20 mouse cellular contexts compared by ENCODE assay signal in genomic region chr11:80795431-80795830, GRCm38 (mm10). TPM values are rescaled to one million over a fixed set of nuclear protein-coding genes. Genes with fewer than 3 reads are reported as not detected.
DNase-seq lines count a peak whose midpoint lies in the region; ATAC-seq lines count a peak whose summit lies in the region.
"Had no signal": no experiment of that assay in that cellular context is flagged by ENCODE, and none has a peak within 500 bp of the region (broad histone marks: within the 10 kb centered on the region; RNA-seq: fewer than 3 reads in every experiment).

No protein-coding gene starts in this region.

- H3K27me3 ChIP-seq in embryonic facial prominence, embryonic 14.5 days (replicated peaks; ENCODE audit: control insufficient read depth, insufficient read depth, low read length), result no peaks in the 10 kb centered on the region
- H3K27me3 ChIP-seq in embryonic facial prominence, embryonic 10.5 days (replicated peaks; ENCODE audit: low read depth, poor library complexity, severe bottlenecking), result 0 out of 2 replicates have a peak, but pooled peaks cover 3% of the 10 kb centered on the region
- H3K27me3 ChIP-seq in kidney, embryonic 16.5 days (ENCODE audit: insufficient read depth, low read length), result no peaks in the 10 kb centered on the region
- H3K27me3 ChIP-seq: forebrain, embryonic 13.5 days; hindbrain, embryonic 15.5 days; lung, embryonic 15.5 days; neural tube, embryonic 12.5 days had no signal

- H3K9me3 ChIP-seq in embryonic facial prominence, embryonic 14.5 days (ENCODE audit: control insufficient read depth, low read length), result no peaks in the 10 kb centered on the region
- H3K9me3 ChIP-seq in embryonic facial prominence, embryonic 10.5 days, result no peaks in the 10 kb centered on the region
- H3K9me3 ChIP-seq in kidney, embryonic 16.5 days (ENCODE audit: low read length), result no peaks in the 10 kb centered on the region
- H3K9me3 ChIP-seq: forebrain, embryonic 13.5 days; hindbrain, embryonic 15.5 days; lung, embryonic 15.5 days; neural tube, embryonic 12.5 days had no signal

- no peak overlapping the region for H3K27ac ChIP-seq in embryonic facial prominence, embryonic 14.5 days (replicated peaks; ENCODE audit: low read depth, low read length)
- H3K27ac ChIP-seq in embryonic facial prominence, embryonic 10.5 days (replicated peaks), result no peak overlapping the region
- H3K27ac ChIP-seq in kidney, embryonic 16.5 days (ENCODE audit: low read length), result no peak overlapping the region
- H3K27ac ChIP-seq: forebrain, embryonic 13.5 days; hindbrain, embryonic 15.5 days; layer of hippocampus, adult 2 months; lung, embryonic 15.5 days; neural tube, embryonic 12.5 days had no signal

- H3K4me2 ChIP-seq in embryonic facial prominence, embryonic 14.5 days (ENCODE audit: low read depth, low read length), result no peak overlapping the region
- H3K4me2 ChIP-seq in kidney, embryonic 16.5 days (replicated peaks; ENCODE audit: low read depth, low read length), result no peak overlapping the region
- H3K4me2 ChIP-seq: forebrain, embryonic 13.5 days; heart, embryonic 11.5 days; hindbrain, embryonic 15.5 days; lung, embryonic 15.5 days; neural tube, embryonic 12.5 days had no signal

- WGBS in embryonic facial prominence, embryonic 14.5 days, result 59% methylated on average over 8 of the region's 8 CpGs
- WGBS in embryonic facial prominence, embryonic 10.5 days, result 76% methylated on average over 8 of the region's 8 CpGs
- 45% methylated on average over 8 of the region's 8 CpGs for WGBS in kidney, embryonic 16.5 days

- peak; percentile 36 for DNase-seq in embryonic facial prominence, embryonic 14.5 days (ENCODE audit: low spot score)
- DNase-seq in embryonic facial prominence, embryonic 10.5 days (ENCODE audit: low spot score), result no peak
- peak; percentile 55 for DNase-seq in kidney, postnatal 14 days
- DNase-seq in testis, postnatal 10 days (ENCODE audit: low spot score), result peak; percentile 55
- no peak for DNase-seq in testis, postnatal 14 days (ENCODE audit: low spot score)
- DNase-seq in gastrocnemius, postnatal 25 days, result no peak
- DNase-seq: cerebellum, adult 11 months; cerebellum, postnatal 14 days; embryo, embryonic 11 days; gastrocnemius, postnatal 36 days; left cerebral cortex, postnatal 4 days; right cerebral cortex, postnatal 14 days; thymus, postnatal 25 days had no signal

- H3K9ac ChIP-seq in embryonic facial prominence, embryonic 14.5 days (ENCODE audit: low read depth, low read length), result no peak overlapping the region
- H3K9ac ChIP-seq in kidney, embryonic 16.5 days (replicated peaks; ENCODE audit: low read length), result no peak overlapping the region
- H3K9ac ChIP-seq: forebrain, embryonic 13.5 days; hindbrain, embryonic 15.5 days; lung, embryonic 15.5 days; neural tube, embryonic 12.5 days had no signal

- no peak overlapping the region for H3K4me3 ChIP-seq in embryonic facial prominence, embryonic 14.5 days (ENCODE audit: low read depth, low read length)
- H3K4me3 ChIP-seq in embryonic facial prominence, embryonic 10.5 days, result no peak overlapping the region
- no peak overlapping the region for H3K4me3 ChIP-seq in kidney, embryonic 16.5 days (ENCODE audit: low read length)
- H3K4me3 ChIP-seq: forebrain, embryonic 13.5 days; hindbrain, embryonic 15.5 days; layer of hippocampus, adult 2 months; lung, embryonic 15.5 days; neural tube, embryonic 12.5 days had no signal

- H3K4me1 ChIP-seq in embryonic facial prominence, embryonic 14.5 days (ENCODE audit: control insufficient read depth, insufficient read depth, low read length), result no peaks in the 10 kb centered on the region
- peaks cover 2% of the 10 kb centered on the region; the same call in 1 of the 2 replicates for H3K4me1 ChIP-seq in embryonic facial prominence, embryonic 10.5 days
- no peaks in the 10 kb centered on the region for H3K4me1 ChIP-seq in kidney, embryonic 16.5 days (ENCODE audit: insufficient read depth, low read length)
- H3K4me1 ChIP-seq: forebrain, embryonic 13.5 days; hindbrain, embryonic 15.5 days; neural tube, embryonic 12.5 days had no signal

- no peak for ATAC-seq in embryonic facial prominence, embryonic 14.5 days (ENCODE audit: low read depth)
- ATAC-seq in kidney, embryonic 16.5 days (ENCODE audit: low FRiP score, low TSS enrichment), result no peak
- ATAC-seq: forebrain, embryonic 13.5 days had no signal

- no peaks in the 10 kb centered on the region for H3K36me3 ChIP-seq in embryonic facial prominence, embryonic 14.5 days (ENCODE audit: control insufficient read depth, insufficient read depth, low read length)
- no peaks in the 10 kb centered on the region for H3K36me3 ChIP-seq in embryonic facial prominence, embryonic 10.5 days (replicated peaks)
- no peaks in the 10 kb centered on the region for H3K36me3 ChIP-seq in kidney, embryonic 16.5 days (ENCODE audit: insufficient read depth, low read length)
- H3K36me3 ChIP-seq: hindbrain, embryonic 15.5 days; lung, embryonic 15.5 days; neural tube, embryonic 12.5 days had no signal

RNA-seq across cellular contexts. Expression of gene Tmem98, which starts 14.5 kb away (rescaled TPM):
- polyA plus RNA-seq in embryonic facial prominence, embryonic 14.5 days (2014; fragmentation: Nextera tagmentation; extraction: Ambion mirVana), result 60.4 and 61.3 TPM in 2 replicates
- 120 and 125 TPM in 2 replicates for polyA plus RNA-seq in embryonic facial prominence, embryonic 10.5 days (2016; fragmentation: Nextera tagmentation; extraction: Ambion mirVana)
- polyA plus RNA-seq in kidney, embryonic 16.5 days (2015; fragmentation: Nextera tagmentation; extraction: Ambion mirVana), result 113 and 119 TPM in 2 replicates
- total RNA-seq in gastrocnemius, postnatal 25 days (2021), result 1 to 10 TPM; 2.5 TPM

RNA-seq across cellular contexts. Expression of gene Myo1d, which starts 15.6 kb away (rescaled TPM):
- 9.9 and 10.7 TPM in 2 replicates for polyA plus RNA-seq in embryonic facial prominence, embryonic 14.5 days (2014; fragmentation: Nextera tagmentation; extraction: Ambion mirVana)
- polyA plus RNA-seq in embryonic facial prominence, embryonic 10.5 days (2016; fragmentation: Nextera tagmentation; extraction: Ambion mirVana), result 3.2 and 4.0 TPM in 2 replicates
- polyA plus RNA-seq in kidney, embryonic 16.5 days (2015; fragmentation: Nextera tagmentation; extraction: Ambion mirVana), result 15.8 and 19.1 TPM in 2 replicates
- total RNA-seq in gastrocnemius, postnatal 25 days (2021), result 1 to 10 TPM; 3.0 to 3.9 TPM

Comparison
In these comparisons a context has a peak if more than half of its experiments do, and no peak if none do; other contexts are left out.
1. DNase-seq: peak in embryonic facial prominence, embryonic 14.5 days (single experiment), kidney, postnatal 14 days (single experiment) and testis, postnatal 10 days (single experiment); none in embryonic facial prominence, embryonic 10.5 days (single experiment), testis, postnatal 14 days (single experiment) and gastrocnemius, postnatal 25 days (single experiment).